10 mouse cellular contexts compared by ENCODE assay signal in the genomic region with DNA sequence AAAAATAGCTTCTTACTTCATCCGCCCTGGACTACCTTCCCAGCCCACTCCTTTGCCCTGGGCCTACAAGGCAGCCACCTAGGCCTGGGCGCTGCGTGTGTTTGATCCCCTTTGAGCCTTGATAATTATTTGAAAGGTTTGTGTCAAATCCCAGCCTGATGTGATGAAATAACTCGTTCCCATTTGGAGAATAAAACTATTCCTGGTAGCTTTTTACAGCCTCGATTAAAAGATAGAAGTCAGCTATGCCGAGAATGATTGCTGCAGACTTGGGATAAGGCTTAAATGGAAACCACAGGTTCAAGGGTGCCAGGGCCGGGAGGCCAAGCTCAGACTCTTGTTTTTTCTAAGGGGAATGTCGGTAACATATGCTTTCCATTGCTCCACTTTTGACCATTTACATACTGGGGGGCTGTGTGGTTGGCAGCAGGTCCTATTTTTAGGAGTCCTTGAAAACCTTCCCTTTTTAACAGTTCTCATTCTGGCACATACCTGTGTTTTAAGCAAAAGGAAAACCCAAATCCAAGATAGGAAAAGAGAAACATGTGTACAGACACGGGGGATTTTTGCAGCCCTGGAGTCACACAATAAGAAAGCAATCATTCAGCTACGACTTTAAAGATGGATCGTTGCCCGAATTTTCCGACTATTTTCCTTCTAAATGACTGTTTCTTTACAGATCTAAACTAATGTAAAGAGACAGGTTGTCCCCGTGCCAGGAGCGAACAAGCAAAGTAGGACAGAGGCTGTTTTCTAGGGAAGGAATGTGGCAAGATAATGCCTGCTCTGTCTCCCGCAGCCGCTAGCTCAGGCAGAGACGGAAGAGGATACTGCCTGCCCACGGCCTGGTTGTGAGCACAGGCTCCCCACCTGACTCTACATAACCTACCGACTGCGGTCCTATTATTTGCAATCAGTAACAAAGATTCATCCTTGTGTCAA.
DNase-seq lines count a peak whose midpoint lies in the region; ATAC-seq lines count a peak whose summit lies in the region.
"Had no signal": no experiment of that assay in that cellular context is flagged by ENCODE, and none has a peak within 500 bp of the region (broad histone marks: within the 10 kb centered on the region; RNA-seq: fewer than 3 reads in every experiment).

No protein-coding gene starts in this region.

- no peaks in the 10 kb centered on the region for H3K36me3 ChIP-seq in lung, embryonic 15.5 days
- no peaks in the 10 kb centered on the region for H3K36me3 ChIP-seq in stomach, embryonic 15.5 days

- H3K4me2 ChIP-seq in lung, embryonic 15.5 days, result peak overlapping the region; percentile 25
- H3K4me2 ChIP-seq in stomach, embryonic 15.5 days, result peak overlapping the region; percentile 17; the same call in 1 of the 2 replicates

- no peaks in the 10 kb centered on the region for H3K9me3 ChIP-seq in lung, embryonic 15.5 days
- no peaks in the 10 kb centered on the region for H3K9me3 ChIP-seq in stomach, embryonic 15.5 days

- peaks cover 13% of the 10 kb centered on the region; the same call in 1 of the 2 replicates for H3K4me1 ChIP-seq in lung, embryonic 15.5 days
- no peaks in the 10 kb centered on the region; the same call in 1 of the 2 replicates for H3K4me1 ChIP-seq in stomach, embryonic 15.5 days

- no peak overlapping the region for H3K4me3 ChIP-seq in lung, embryonic 15.5 days
- peak overlapping the region; percentile 5; the same call in 1 of the 2 replicates for H3K4me3 ChIP-seq in stomach, embryonic 15.5 days (replicated peaks)

- H3K27me3 ChIP-seq in lung, embryonic 15.5 days, result no peaks in the 10 kb centered on the region
- H3K27me3 ChIP-seq in stomach, embryonic 15.5 days (replicated peaks), result no peaks in the 10 kb centered on the region

- peak; percentile 29 to 43 for DNase-seq in cerebellum, postnatal 25 days
- no peak for DNase-seq in cerebellum, adult 11-12 months
- DNase-seq in lung, postnatal 25 days (ENCODE audit: low spot score), result no peak
- peak; percentile 20 to 75 for DNase-seq in left cerebral cortex, postnatal 25 days (ENCODE audit: low spot score in 2 of 2)
- DNase-seq in yolk sac, embryonic 10.5 days (ENCODE audit: low spot score), result no peak
- DNase-seq: adrenal gland, adult 8-10 months; lung, adult 2 months had no signal

- 0 out of 2 replicates have a peak overlapping the region, but pooled peaks have one; percentile 26 for H3K27ac ChIP-seq in lung, embryonic 15.5 days
- H3K27ac ChIP-seq in stomach, embryonic 15.5 days, result peak overlapping the region; percentile 62

- 37% methylated on average over 21 of the region's 21 CpGs for WGBS in lung, embryonic 15.5 days
- whole genome bisulfite sequencing in stomach, embryonic 15.5 days, result 56% methylated on average over 21 of the region's 21 CpGs

- H3K9ac ChIP-seq in lung, embryonic 15.5 days, result no peak overlapping the region
- no peak overlapping the region for H3K9ac ChIP-seq in stomach, embryonic 15.5 days

- intact Hi-C loops in left cerebral cortex, postnatal 25 days (cut with DNase I), result loop anchor here (2.0 kb wide), 1 partner anchor 14 kb away; no protein-coding TSS in a partner anchor

- ATAC-seq in lung, embryonic 15.5 days (ENCODE audit: borderline replicate concordance, extremely low read depth, low FRiP score, low TSS enrichment), result 0 out of 2 replicates have a peak, but pooled peaks have one; percentile 11
- no peak for ATAC-seq in stomach, embryonic 15.5 days (ENCODE audit: insufficient read depth, low FRiP score, low read depth)
- no peak for ATAC-seq in CD4-positive, CD25-positive, alpha-beta regulatory T cell, adult 4 months

Comparison
In these comparisons a context has a peak if more than half of its experiments do, and no peak if none do; other contexts are left out.
1. DNase-seq: peak in cerebellum, postnatal 25 days (2 of 2) and left cerebral cortex, postnatal 25 days (2 of 2); none in cerebellum, adult 11-12 months (single experiment), lung, postnatal 25 days (single experiment) and yolk sac, embryonic 10.5 days (single experiment).